Mouse (Mus musculus): ENCODE measurements around the gene Cmtm8.

The Cmtm8 gene

DNA sequence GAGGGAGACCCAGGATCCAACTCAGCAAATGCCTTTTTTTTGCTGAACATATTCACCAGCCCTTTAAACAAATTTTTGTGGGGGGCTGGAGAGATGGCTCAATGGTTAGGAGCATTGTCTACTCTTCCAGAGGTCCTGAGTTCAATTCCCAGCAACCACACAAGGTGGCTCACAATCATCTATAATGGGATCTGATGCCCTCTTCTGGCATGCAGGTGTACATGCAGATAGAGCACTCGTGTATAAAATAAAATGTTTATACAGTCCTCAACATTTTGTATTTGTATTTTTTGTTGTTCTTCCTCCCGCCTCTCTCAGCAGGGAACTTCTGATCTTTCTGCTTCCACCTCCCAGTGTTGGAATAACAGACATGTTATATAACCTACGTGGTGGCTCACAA, 92.4 kb downstream of the Cmtm8 start:
- no peak for DNase-seq

DNA sequence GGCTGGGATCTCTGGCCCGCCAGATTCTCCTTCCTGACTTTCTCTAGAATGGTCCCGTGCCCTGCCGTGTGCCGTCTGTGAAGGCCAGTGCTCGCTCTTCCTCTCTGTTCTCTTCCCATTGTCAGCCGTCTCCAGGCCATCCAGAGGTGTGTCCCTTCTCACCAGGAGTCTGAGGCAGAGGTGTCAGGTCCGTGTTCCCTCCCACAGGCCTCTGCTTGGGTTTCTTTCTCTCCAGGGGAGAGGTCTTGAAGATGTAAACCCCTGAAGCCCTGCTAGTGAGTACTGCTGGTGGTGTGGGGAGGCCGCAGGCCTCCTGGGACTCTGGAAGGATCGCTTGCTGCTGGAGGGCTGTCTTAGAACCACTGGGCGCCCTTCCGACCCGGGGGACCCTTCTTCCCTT, 96.5 kb downstream of the Cmtm8 start:
- DNase-seq = no peak

DNA sequence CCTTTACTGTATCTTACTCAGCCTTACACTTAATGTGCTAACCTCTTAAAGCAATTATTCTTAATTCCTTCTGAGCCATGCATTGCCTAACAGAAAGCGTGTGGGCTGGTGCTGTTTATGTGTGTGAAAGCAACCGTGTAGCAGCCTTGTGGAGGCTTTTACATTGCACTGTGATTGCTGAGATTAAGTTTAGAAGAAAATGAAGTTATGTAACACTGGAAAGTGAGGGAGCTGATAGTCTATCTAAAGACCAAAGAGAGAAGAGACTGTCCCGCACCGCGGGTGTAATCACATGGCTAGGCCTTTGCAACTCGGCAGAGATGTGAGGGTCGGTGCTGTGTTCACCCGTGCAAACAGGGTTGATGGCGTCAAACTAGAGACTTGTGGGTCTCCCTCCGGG, 96.9 kb downstream of the Cmtm8 start:
- DNase-seq = no peak

DNA sequence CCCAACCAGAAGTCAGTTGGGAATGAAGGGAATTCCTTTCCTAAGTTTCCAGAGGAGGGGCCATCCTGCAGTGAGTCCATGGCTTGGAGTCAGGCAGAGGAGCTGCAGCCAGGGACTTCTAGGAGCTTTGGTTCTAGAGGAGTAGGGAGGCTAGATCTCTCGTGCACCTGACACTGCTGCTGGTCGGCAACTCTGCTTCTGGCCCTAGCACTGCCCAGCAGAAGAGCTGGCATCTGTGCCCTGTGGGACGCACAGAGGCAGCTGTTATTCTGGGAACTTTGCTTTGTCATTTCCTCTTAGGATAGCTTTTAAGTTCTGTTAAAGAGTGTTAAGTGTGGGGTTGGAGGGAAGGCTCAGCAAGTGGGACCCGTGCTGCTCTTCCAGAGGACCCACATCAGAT, 98.3 kb downstream of the Cmtm8 start:
- no peak for DNase-seq

DNA sequence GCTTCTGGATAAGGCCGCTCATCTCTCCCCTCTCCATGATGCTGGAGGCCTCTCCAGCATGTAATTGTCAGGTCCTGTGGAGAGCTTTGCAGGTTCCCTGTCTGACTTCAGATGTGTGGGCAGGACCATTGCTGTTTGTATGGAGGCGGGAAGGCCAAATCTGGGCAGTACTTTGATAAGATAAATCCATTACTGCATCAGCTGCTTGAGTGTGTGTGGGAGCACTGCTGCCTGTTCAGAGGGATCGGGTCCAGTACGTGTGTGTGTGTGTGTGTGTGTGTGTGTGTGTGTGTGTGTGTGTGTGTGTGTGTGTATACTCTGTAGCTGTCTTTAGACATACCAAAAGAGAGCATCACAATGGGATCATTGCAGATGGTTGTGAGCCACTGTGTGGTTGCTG, 98.8 kb downstream of the Cmtm8 start:
- no peak for DNase-seq

DNA sequence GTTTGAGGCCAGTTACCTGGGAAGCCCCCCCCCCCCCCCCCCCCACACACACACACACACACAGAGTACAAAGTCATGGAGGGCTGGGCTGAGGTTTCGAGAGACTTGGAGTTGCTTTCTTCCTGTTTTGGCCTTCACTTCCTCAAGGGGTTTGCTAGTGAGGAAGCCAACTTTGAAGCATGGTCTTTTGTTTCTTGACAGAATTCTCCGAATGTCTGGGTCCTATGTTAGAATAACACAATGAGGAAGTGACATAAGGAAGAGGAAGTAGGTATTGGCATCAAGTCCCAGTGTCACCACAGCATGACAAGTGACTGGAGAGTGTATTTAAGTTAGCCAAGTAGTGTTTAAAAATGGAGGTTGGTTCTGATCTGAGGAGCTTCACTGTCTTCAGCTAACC, 101.2 kb downstream of the Cmtm8 start:
- peak; percentile 21 for DNase-seq

DNA sequence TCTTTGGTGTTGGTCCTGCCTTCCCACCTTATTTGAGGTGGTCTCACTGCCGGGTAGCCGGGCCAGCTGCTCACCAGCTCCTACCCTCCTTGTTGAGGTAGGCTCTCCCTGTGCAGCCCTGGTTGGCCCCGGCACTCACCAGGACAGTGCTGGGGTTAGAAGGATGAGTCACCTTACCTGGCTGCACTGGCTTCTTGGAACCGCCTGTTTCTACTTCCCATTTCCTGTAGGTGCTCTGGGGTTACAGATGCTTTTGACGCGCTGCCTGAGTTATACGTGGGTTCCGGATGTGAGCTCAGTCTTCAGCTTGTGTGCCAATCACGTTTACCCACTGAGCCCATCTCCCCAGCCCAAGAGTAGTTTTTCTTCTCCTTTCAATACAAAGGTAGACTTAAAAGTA, 103.6 kb downstream of the Cmtm8 start:
- DNase-seq = no peak

Measured in lung, postnatal 10 days (tissue).